Mouse (Mus musculus): Measurements from ENCODE around the gene Lrit2. TPM values are rescaled to one million over a fixed set of nuclear protein-coding genes. Genes with fewer than 3 reads are reported as not detected.

The Lrit2 gene
- polyA plus RNA-seq, 1 experiment = not detected

- DNase-seq (ENCODE audit: extremely low spot score in 1 of 2, low spot score in 1 of 2) = no peak
These were observed 42.2 kb downstream of the Lrit2 start for GRCm38 (mm10) chr14:37109975-37110374.

DNA sequence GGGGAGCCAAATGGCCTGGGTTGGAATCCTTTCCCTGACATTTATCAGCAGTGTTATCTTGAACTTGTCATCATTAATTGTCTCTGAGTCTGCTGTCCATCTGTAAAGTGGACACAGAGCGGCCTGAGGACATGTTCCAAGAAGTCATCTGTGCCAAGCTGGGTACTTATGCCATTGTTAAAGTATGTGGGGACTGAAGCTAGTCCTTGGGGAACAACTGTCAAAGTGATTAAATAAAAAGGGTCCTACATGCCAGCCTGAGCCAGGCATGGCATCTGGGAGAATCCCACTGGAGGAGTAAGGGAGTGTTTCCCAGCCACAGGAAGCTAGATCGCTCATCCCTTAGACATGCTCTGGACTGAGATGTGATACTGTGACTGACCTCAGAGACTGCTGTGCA lies 42.7 kb downstream of the Lrit2 start:
- DNase-seq (ENCODE audit: extremely low spot score in 1 of 2, low spot score in 1 of 2) = no peak

- DNase-seq (ENCODE audit: extremely low spot score in 1 of 2, low spot score in 1 of 2) = no peak
These were observed 43.6 kb downstream of the Lrit2 start for GRCm38 (mm10) chr14:37111371-37111770.

GRCm38 (mm10) chr14:37112931-37113330 lies 45.2 kb downstream of the Lrit2 start:
- no peak for DNase-seq (ENCODE audit: extremely low spot score in 1 of 2, low spot score in 1 of 2)

DNA sequence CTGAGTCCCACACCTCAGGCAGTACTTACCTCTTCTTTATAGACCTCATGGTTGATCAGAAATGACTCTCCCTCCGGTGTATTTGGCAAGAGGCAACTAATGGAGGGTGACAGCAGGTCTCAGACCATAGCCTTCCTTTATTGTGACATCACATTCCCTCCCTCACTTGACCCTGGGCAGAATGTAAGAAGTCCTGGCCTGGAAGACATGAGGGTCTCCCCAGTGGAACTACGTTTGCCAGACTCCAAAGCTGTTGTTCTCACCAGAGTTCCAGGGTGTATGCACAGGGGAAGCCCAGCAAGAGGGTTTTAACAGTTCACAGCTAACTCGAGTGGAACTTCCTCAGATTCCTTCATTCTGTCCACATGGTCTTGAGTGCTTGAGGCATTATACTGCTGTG lies 46.2 kb downstream of the Lrit2 start, which contains the start of gene 2610528A11Rik:
Gene 2610528A11Rik, minus strand, starts transcription at position 101 of the 400 bp plus-strand sequence.
- DNase-seq (ENCODE audit: extremely low spot score in 1 of 2, low spot score in 1 of 2) = no peak

DNA sequence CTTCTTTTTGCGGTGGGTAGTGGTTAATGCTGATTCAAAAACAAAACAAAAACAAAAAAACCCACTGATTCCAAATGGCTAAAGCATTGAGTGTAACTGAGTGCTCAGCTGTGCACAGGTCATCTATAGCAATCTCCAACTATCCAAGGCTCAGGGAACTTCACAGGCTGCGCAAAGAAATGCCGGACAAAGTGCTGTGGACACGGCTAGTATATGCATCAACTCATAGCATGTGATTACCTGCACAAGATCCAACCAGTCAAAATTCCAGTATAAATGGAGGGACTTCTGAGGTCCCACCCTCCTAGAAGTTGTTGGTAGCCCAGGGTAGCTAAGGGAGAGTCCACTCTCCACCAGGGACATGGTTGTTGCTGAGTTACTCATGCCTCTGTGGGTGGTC lies 51.5 kb downstream of the Lrit2 start:
- DNase-seq (ENCODE audit: extremely low spot score in 1 of 2, low spot score in 1 of 2) = no peak

Other genes starting within 250 kb of the Lrit2 start
- gene Ccser2, start 99.2 kb upstream of the Lrit2 start, polyA plus RNA-seq (2012; rRNA removed) = 54.0 and 57.0 TPM in 2 replicates
- gene Rgr, start 19.0 kb upstream of the Lrit2 start, polyA plus RNA-seq (2012; rRNA removed) = 0.02 and 0.36 TPM in 2 replicates
- not detected in 2 replicates for gene Lrit1, start 13.1 kb upstream of the Lrit2 start, polyA plus RNA-seq (2012; rRNA removed)
- 112 and 126 TPM in 2 replicates for gene Cdhr1, start 30.4 kb downstream of the Lrit2 start, polyA plus RNA-seq (2012; rRNA removed)
- 2.9 and 4.0 TPM in 2 replicates for gene 2610528A11Rik, start 46.1 kb downstream of the Lrit2 start, polyA plus RNA-seq (2012; rRNA removed)
- gene Ghitm, start 67.3 kb downstream of the Lrit2 start, polyA plus RNA-seq (2012; rRNA removed) = 306 and 313 TPM in 2 replicates

All from frontal cortex, adult 2 months (tissue).